Mouse (Mus musculus) hindbrain, postnatal 0 days (tissue): ENCODE measurements around the gene Ttc28. TPM values are rescaled to one million over a fixed set of nuclear protein-coding genes. Genes with fewer than 3 reads are reported as not detected.

ENCODE experiments used
- ATAC-seq: fragments of 200-750 bp; cut with Nextera tagmentation; 2 replicates; pipeline ENCODE4 v1.8.0; 2017; ENCODE audit warnings: mild to moderate bottlenecking, moderate TSS enrichment, moderate library complexity
- DNase-seq: peaks from one replicate; pipeline ENCODE4 v3.0.0-alpha.2; 2015; ENCODE audit warnings: low spot score
- H3K27ac ChIP-seq: fragments of 300-500 bp; sonication (generic); 2 replicates; pipeline ENCODE4 v1.5.1; 2014; ENCODE audit warnings: mild to moderate bottlenecking
- H3K27me3 ChIP-seq: fragments of 300-500 bp; sonication (generic); 2 replicates; pipeline ENCODE4 v1.6.1; 2014; ENCODE audit warnings: low read length, mixed read lengths; ENCODE audit not compliant: insufficient read depth
- H3K36me3 ChIP-seq: fragments of 300-500 bp; sonication (generic); 2 replicates; pipeline ENCODE4 v1.6.1; 2014; ENCODE audit warnings: low read length, mixed read lengths; ENCODE audit not compliant: insufficient read depth
- H3K4me1 ChIP-seq: fragments of 300-500 bp; sonication (generic); 2 replicates; pipeline ENCODE4 v1.6.1; 2014; ENCODE audit warnings: antibody characterized with exemption, low read length, mixed read lengths; ENCODE audit not compliant: insufficient read depth
- H3K4me2 ChIP-seq: fragments of 300-500 bp; sonication (generic); 2 replicates; pipeline ENCODE4 v1.6.1; 2014; ENCODE audit warnings: low read depth, mild to moderate bottlenecking, low read length, moderate library complexity, mixed read lengths
- H3K4me3 ChIP-seq: fragments of 300-500 bp; sonication (generic); 2 replicates; pipeline ENCODE4 v1.5.1; 2014; ENCODE audit warnings: low read length
- H3K9ac ChIP-seq: fragments of 300-500 bp; sonication (generic); replicated peaks from 2 replicates; pipeline ENCODE4 v1.6.1; 2014; ENCODE audit warnings: mild to moderate bottlenecking, low read length, moderate library complexity, mixed read lengths
- H3K9me3 ChIP-seq: fragments of 300-500 bp; sonication (generic); 2 replicates; pipeline ENCODE4 v1.6.1; 2016; ENCODE audit warnings: low read length, mixed read lengths
- CTCF ChIP-seq: IDR thresholded peaks from 2 replicates; pipeline ENCODE4 v1.5.1; 2016; ENCODE audit warnings: antibody characterized with exemption, control low read depth, low read depth
- WGBS: fragments of 180-500 bp; shearing (Covaris S2); extraction: QIAGEN DNeasy Blood & Tissue Kit; methylation state at CpG from one replicate; pipeline ENCODE4 v1.1.7; 2014; 5-methylcytosine and 5-hydroxymethylcytosine counted together
- polyA plus RNA-seq: library from polyadenylated mRNA; unstranded; fragments of >200 nt; fragmentation: Nextera tagmentation; extraction: Ambion mirVana; gene quantifications from 2 replicates; pipeline ENCODE4 v1.2.1, GENCODE M21; 2015
- total RNA-seq: library from RNA; depleted of rRNA; stranded (reverse); fragments of >200 nt; gene quantifications from 2 replicates; pipeline ENCODE4 v1.2.3, GENCODE M21; 2014

Ttc28 gene
- total and polyA plus RNA-seq, 2 experiments from 2014 or later, result 11.1 to 49.8 TPM

DNA sequence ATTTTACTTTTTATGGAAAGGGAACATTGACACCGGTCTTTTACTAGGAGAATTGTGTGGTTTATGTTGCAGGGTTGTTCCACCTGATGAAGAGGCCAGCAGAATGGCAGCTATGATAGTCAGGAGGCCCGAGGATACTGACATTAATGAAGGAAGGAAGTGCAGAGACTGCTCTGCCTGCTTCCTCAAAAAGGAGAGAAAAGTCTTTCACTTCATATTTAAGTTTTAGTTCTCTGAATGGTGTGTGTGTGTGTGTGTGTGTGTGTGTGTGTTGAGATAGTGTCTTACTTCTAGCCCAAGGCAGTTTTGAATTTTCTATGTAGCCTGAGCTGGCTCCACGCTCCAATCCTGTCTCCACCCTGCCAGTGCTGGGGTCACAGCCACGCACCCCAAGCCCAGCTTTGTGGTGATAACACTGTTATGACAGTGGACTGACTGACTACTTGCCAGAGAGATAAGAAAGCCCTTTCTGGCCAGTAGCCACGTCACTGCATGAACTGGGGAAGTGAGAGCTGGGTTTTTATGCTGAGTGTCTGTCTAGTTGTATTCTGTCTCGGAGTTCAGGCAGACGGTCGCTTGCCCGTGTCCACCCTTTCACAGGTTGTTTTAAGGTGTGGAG, 90.7 kb downstream of the Ttc28 start:
- WGBS, result 73% methylated on average over 9 of the region's 9 CpGs
- TF ChIP-seq CTCF, result no peak

DNA sequence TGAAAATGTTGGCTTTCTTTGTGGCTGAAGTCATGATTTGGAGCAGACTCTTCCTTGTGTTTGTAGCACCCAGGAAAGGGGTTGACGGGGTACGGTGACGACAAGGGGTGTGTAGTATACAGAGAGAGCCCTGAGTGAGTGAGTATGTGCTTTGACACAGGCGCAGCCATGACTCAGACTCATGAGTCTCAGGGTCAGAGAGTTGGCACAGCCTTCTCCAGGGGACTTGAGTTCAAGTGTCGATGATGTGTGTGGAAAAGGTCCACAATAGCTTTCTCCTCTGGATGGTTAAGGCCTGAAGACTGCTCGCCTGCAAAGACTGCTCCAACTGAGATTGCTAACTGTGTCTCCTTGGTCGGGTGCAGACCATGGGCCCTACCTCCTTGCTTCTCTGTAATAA, 97.1 kb downstream of the Ttc28 start:
- H3K4me3 ChIP-seq, result no peak overlapping the region
- ATAC-seq (no peak), DNase-seq (no peak)
- no peaks in the 10 kb centered on the region for H3K36me3 ChIP-seq
- no peak overlapping the region for H3K27ac ChIP-seq
- no peak overlapping the region for H3K4me2 ChIP-seq
- H3K27me3 ChIP-seq, result no peaks in the 10 kb centered on the region
- WGBS, result 98% methylated on average over 7 of the region's 7 CpGs
- no peak overlapping the region for H3K9ac ChIP-seq
- H3K4me1 ChIP-seq, result no peaks in the 10 kb centered on the region
- H3K9me3 ChIP-seq, result peaks cover 4% of the 10 kb centered on the region; the same call in 1 of the 2 replicates
- no peak for TF ChIP-seq CTCF

More for the DNA sequence above, 90.7 kb downstream of the Ttc28 start:
- DNase-seq, result no peak
- ATAC-seq, result no peak
- H3K27ac ChIP-seq, result no peak overlapping the region
- H3K9ac ChIP-seq, result no peak overlapping the region
- H3K4me3 ChIP-seq, result no peak overlapping the region
- peaks cover 4% of the 10 kb centered on the region; the same call in 1 of the 2 replicates for H3K9me3 ChIP-seq
- no peak overlapping the region for H3K4me2 ChIP-seq
- no peaks in the 10 kb centered on the region for H3K4me1 ChIP-seq
- no peaks in the 10 kb centered on the region for H3K36me3 ChIP-seq
- no peaks in the 10 kb centered on the region for H3K27me3 ChIP-seq

DNA sequence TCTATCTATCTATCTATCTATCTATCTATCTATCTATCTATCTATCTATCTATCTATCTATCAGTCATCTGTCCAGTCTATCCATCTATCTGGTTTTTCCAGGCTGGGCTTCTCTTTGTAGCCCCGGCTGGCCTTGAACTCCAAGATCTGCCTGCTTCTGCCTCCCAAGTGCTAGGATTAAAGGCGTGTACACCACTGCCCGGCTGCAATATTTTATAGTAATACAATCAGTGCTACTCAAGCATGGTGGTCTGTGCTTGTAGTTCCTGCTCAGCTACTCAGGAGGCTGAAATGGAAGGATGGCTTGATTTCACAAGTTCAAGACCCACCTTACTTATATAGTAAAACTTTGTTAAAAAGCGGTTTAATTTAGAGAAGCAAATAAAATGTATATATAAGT, 98.2 kb downstream of the Ttc28 start:
- H3K9me3 ChIP-seq, result peaks cover 4% of the 10 kb centered on the region; the same call in 1 of the 2 replicates
- H3K27ac ChIP-seq, result no peak overlapping the region
- no peak overlapping the region for H3K4me2 ChIP-seq
- no peaks in the 10 kb centered on the region for H3K36me3 ChIP-seq
- WGBS, result 87% methylated on average over 4 of the region's 4 CpGs
- H3K27me3 ChIP-seq, result no peaks in the 10 kb centered on the region
- no peak for DNase-seq
- peaks cover 4% of the 10 kb centered on the region; the same call in 1 of the 2 replicates for H3K4me1 ChIP-seq
- no peak overlapping the region for H3K9ac ChIP-seq
- H3K4me3 ChIP-seq, result no peak overlapping the region
- no peak for ATAC-seq
- no peak for TF ChIP-seq CTCF

GRCm38 (mm10) chr5:110978461-110978860, 98.9 kb downstream of the Ttc28 start:
- WGBS, result 2% methylated on average over 9 of the region's 9 CpGs
- ATAC-seq, result peak; percentile 90
- H3K9ac ChIP-seq, result peak overlapping the region; percentile 93; the same call in 1 of the 2 replicates

DNA sequence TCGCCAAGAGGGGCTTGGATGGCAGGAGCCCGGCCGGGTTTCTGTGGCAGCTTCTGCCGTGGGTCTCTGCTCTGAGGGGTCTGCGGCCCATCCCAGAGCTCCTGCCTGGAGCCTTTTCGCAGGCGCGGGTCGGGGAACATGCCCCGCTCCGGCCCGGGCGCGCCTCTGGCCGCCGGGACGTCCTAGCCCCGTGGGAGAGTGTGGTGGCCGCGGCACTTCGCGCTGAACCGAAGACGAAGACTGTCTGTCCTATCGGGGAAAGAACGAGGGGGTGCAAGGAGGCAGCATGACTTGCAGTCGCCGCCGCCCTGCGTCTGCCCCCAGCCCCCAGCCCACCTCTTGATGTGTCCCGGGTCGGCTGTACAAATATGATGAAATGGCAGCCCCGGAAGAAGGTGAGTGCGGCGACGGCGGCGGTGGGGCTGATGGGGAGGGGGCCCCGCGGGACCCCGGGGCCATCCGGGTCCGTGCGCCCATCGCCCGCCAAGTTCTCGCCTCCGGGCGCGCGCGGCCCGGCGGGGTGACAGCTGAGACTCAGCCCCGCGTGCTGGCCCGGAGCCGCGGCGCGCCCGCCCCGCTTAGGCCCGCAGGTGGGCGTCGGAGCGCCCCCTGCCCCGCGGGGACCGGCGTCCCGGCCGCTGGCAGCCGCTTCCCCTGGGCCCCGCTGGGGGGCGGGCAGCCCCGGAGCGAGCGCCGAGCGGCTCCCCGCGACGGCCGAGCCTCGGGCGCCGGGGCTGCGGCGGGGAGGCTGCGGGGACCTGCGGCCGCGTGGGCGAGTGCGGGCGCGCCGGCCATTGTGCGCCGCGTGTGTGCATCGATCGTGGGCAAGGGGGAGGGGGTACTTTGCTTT, 99.6 kb downstream of the Ttc28 start:
- Histone ChIP-seq H3K4me3 (peak overlapping the region; percentile 84), H3K27me3 (no peaks in the 10 kb centered on the region), H3K27ac (peak overlapping the region; percentile 87), H3K9ac (peak overlapping the region; percentile 93), H3K36me3 (no peaks in the 10 kb centered on the region), H3K9me3 (peaks cover 4% of the 10 kb centered on the region; the same call in 1 of the 2 replicates), H3K4me2 (peak overlapping the region; percentile 86), H3K4me1 (peaks cover 5% of the 10 kb centered on the region; the same call in 1 of the 2 replicates)
- under 1% methylated on average over 103 of the region's 104 CpGs for WGBS
- no peak for TF ChIP-seq CTCF
- ATAC-seq (peak; percentile 25; the same call in 1 of the 2 replicates), DNase-seq (peak; percentile 71)

More at GRCm38 (mm10) chr5:110978461-110978860, 98.9 kb downstream of the Ttc28 start:
- peak overlapping the region; percentile 86 for H3K4me2 ChIP-seq
- H3K9me3 ChIP-seq, result peaks cover 4% of the 10 kb centered on the region; the same call in 1 of the 2 replicates
- peak; percentile 93 for DNase-seq
- H3K4me3 ChIP-seq, result peak overlapping the region; percentile 84
- H3K27ac ChIP-seq, result peak overlapping the region; percentile 87; the same call in 1 of the 2 replicates
- H3K27me3 ChIP-seq, result no peaks in the 10 kb centered on the region
- H3K4me1 ChIP-seq, result peaks cover 4% of the 10 kb centered on the region; the same call in 1 of the 2 replicates
- peak; percentile 73 for TF ChIP-seq CTCF
- H3K36me3 ChIP-seq, result no peaks in the 10 kb centered on the region

- peak overlapping the region; percentile 86 for H3K4me2 ChIP-seq
- H3K4me3 ChIP-seq, result peak overlapping the region; percentile 84
- 0% methylated on average over 14 of the region's 14 CpGs for WGBS
- no peaks in the 10 kb centered on the region for H3K27me3 ChIP-seq
- ATAC-seq (peak; percentile 28; the same call in 1 of the 2 replicates), DNase-seq (peak; percentile 62)
- H3K9ac ChIP-seq, result peak overlapping the region; percentile 93
- H3K4me1 ChIP-seq, result peaks cover 6% of the 10 kb centered on the region; the same call in 1 of the 2 replicates
- H3K9me3 ChIP-seq, result no peaks in the 10 kb centered on the region
- H3K27ac ChIP-seq, result peak overlapping the region; percentile 87
- no peaks in the 10 kb centered on the region for H3K36me3 ChIP-seq
- no peak for TF ChIP-seq CTCF
Measured at GRCm38 (mm10) chr5:110979861-110980346, 100.3 kb downstream of the Ttc28 start.
